Mouse (Mus musculus) CH12.LX (cell line): Measurements from ENCODE around the gene Il1r1. TPM values are rescaled to one million over a fixed set of nuclear protein-coding genes. Genes with fewer than 3 reads are reported as not detected.

Experiments
- DNase-seq: peaks from one replicate; pipeline ENCODE4 v3.0.0-alpha.2; 2013; ENCODE audit errors: extremely low read depth
- H3K27ac ChIP-seq: 2 replicates; pipeline ENCODE4 v1.5.1; 2012; ENCODE audit warnings: low read depth, mild to moderate bottlenecking, control low read depth, moderate library complexity; ENCODE audit not compliant: insufficient read depth
- H3K27me3 ChIP-seq: replicated peaks from 2 replicates; pipeline ENCODE3; 2012; ENCODE audit warnings: inconsistent platforms
- H3K36me3 ChIP-seq, 2 experiments: replicated peaks in 1 of 2; 2 replicates each; pipeline versions ENCODE3 to v1.6.1; 2012; ENCODE audit warnings: inconsistent platforms in 1 of 2, low read length in 1 of 2, mild to moderate bottlenecking in 1 of 2, mixed read lengths in 1 of 2, moderate library complexity in 1 of 2; ENCODE audit not compliant: control insufficient read depth in 1 of 2, insufficient read depth in 1 of 2
- H3K4me1 ChIP-seq, 2 experiments: 2 replicates each; pipeline ENCODE4 v1.6.1; 2012; ENCODE audit warnings: inconsistent platforms in 1 of 2, moderate library complexity in 1 of 2; ENCODE audit not compliant: insufficient read depth in 2 of 2, control insufficient read depth in 1 of 2
- H3K4me2 ChIP-seq: 2 replicates; pipeline ENCODE4 v1.6.1; 2012; ENCODE audit warnings: low read depth, mild to moderate bottlenecking, control low read depth; ENCODE audit not compliant: poor library complexity, insufficient read depth, severe bottlenecking
- H3K4me3 ChIP-seq, 3 experiments: fragments of 150-350 bp in 1 of 3; sonication (generic) in 1 of 3; replicated peaks in 1 of 3; 2 replicates each; pipeline versions ENCODE3 to v1.5.1; 2011 to 2012; ENCODE audit warnings: low read depth in 2 of 3, low read length in 2 of 3, mild to moderate bottlenecking in 2 of 3, moderate library complexity in 2 of 3, control low read depth in 1 of 3, improper control_type of control experiment in 1 of 3, inconsistent platforms in 1 of 3, mixed read lengths in 1 of 3; ENCODE audit not compliant: poor library complexity in 1 of 3
- H3K79me2 ChIP-seq: replicated peaks from 2 replicates; pipeline ENCODE4 v1.6.1; 2012; ENCODE audit warnings: mild to moderate bottlenecking, moderate library complexity; ENCODE audit not compliant: control insufficient read depth, poor library complexity, insufficient read depth, severe bottlenecking; ENCODE audit errors: extremely low read depth
- H3K9ac ChIP-seq: 2 replicates; pipeline ENCODE4 v1.6.1; 2012; ENCODE audit warnings: low read depth, mild to moderate bottlenecking, control low read depth, moderate library complexity; ENCODE audit not compliant: insufficient read depth
- H3K9me3 ChIP-seq: replicated peaks from 2 replicates; pipeline ENCODE3; 2012; ENCODE audit warnings: low read length, inconsistent platforms, mixed read lengths
- BHLHE40 ChIP-seq: IDR thresholded peaks from 2 replicates; pipeline ENCODE4 v1.6.1; 2011; ENCODE audit warnings: mild to moderate bottlenecking, low read depth, low read length, improper control_type of control experiment
- CHD1 ChIP-seq: IDR thresholded peaks from 2 replicates; pipeline ENCODE4 v1.6.1; 2012; ENCODE audit warnings: low read depth, low read length, improper control_type of control experiment, inconsistent platforms
- CHD2 ChIP-seq: IDR thresholded peaks from 2 replicates; pipeline ENCODE4 v1.6.1; 2011; ENCODE audit warnings: low read length, improper control_type of control experiment
- CTCF ChIP-seq, 2 experiments: IDR thresholded peaks in 1 of 2; conservative IDR thresholded peaks in 1 of 2; 2 replicates each; pipeline ENCODE4 v1.5.1; 2011 to 2012; ENCODE audit warnings: low read depth in 2 of 2, low read length in 2 of 2, improper control_type of control experiment in 1 of 2, inconsistent platforms in 1 of 2, mild to moderate bottlenecking in 1 of 2, moderate library complexity in 1 of 2
- ETS1 ChIP-seq: conservative IDR thresholded peaks from 2 replicates; pipeline ENCODE4 v1.6.1; 2012; ENCODE audit warnings: low read depth, mild to moderate bottlenecking, inconsistent platforms, low read length, improper control_type of control experiment, moderate library complexity
- GABPA ChIP-seq: IDR thresholded peaks from 2 replicates; pipeline ENCODE4 v1.6.1; 2012; ENCODE audit warnings: low read depth, low read length, improper control_type of control experiment, inconsistent platforms; ENCODE audit not compliant: insufficient replicate concordance
- HCFC1 ChIP-seq: IDR thresholded peaks from 2 replicates; pipeline ENCODE4 v1.6.1; 2012; ENCODE audit warnings: low read depth, mild to moderate bottlenecking, inconsistent platforms, low read length, improper control_type of control experiment
- IRF4 ChIP-seq: IDR thresholded peaks from 2 replicates; pipeline ENCODE4 v1.6.1; 2014; ENCODE audit warnings: low read depth, mild to moderate bottlenecking, inconsistent platforms, low read length, improper control_type of control experiment
- JUND ChIP-seq: conservative IDR thresholded peaks from 2 replicates; pipeline ENCODE4 v1.6.1; 2011; ENCODE audit warnings: low read depth, low read length, improper control_type of control experiment
- MEF2A ChIP-seq: IDR thresholded peaks from 2 replicates; pipeline ENCODE4 v1.6.1; 2014; ENCODE audit warnings: low read depth, mild to moderate bottlenecking, inconsistent platforms, low read length, improper control_type of control experiment, borderline replicate concordance
- NELFE ChIP-seq: IDR thresholded peaks from 2 replicates; pipeline ENCODE4 v1.6.1; 2011; ENCODE audit warnings: low read depth, low read length, improper control_type of control experiment
- NRF1 ChIP-seq: IDR thresholded peaks from 2 replicates; pipeline ENCODE4 v1.6.1; 2014; ENCODE audit warnings: low read depth, mild to moderate bottlenecking, inconsistent platforms, low read length, improper control_type of control experiment, moderate library complexity
- PAX5 ChIP-seq: IDR thresholded peaks from 2 replicates; pipeline ENCODE4 v1.6.1; 2012; ENCODE audit warnings: low read length, inconsistent platforms, mixed read lengths
- RAD21 ChIP-seq: IDR thresholded peaks from 2 replicates; pipeline ENCODE4 v1.6.1; 2011; ENCODE audit warnings: low read depth, mild to moderate bottlenecking, low read length, improper control_type of control experiment, moderate library complexity
- RCOR1 ChIP-seq: conservative IDR thresholded peaks from 2 replicates; pipeline ENCODE4 v1.6.1; 2012; ENCODE audit warnings: low read depth, mild to moderate bottlenecking, inconsistent platforms, low read length, improper control_type of control experiment
- SIN3A ChIP-seq: IDR thresholded peaks from 2 replicates; pipeline ENCODE4 v1.6.1; 2012; ENCODE audit warnings: low read length, improper control_type of control experiment, inconsistent platforms
- TBP ChIP-seq: conservative IDR thresholded peaks from 2 replicates; pipeline ENCODE4 v1.6.1; 2011; ENCODE audit warnings: low read depth, low read length, improper control_type of control experiment
- TCF12 ChIP-seq: IDR thresholded peaks from 2 replicates; pipeline ENCODE4 v1.6.1; 2014; ENCODE audit warnings: low read depth, mild to moderate bottlenecking, inconsistent platforms, low read length, improper control_type of control experiment
- UBTF ChIP-seq: IDR thresholded peaks from 2 replicates; pipeline ENCODE4 v1.6.1; 2012; ENCODE audit warnings: low read depth, mild to moderate bottlenecking, inconsistent platforms, low read length, improper control_type of control experiment, moderate library complexity
- USF2 ChIP-seq: conservative IDR thresholded peaks from 2 replicates; pipeline ENCODE4 v1.6.1; 2011; ENCODE audit warnings: low read depth, low read length, improper control_type of control experiment
- ZMIZ1 ChIP-seq: IDR thresholded peaks from 2 replicates; pipeline ENCODE4 v1.6.1; 2012; ENCODE audit warnings: low read depth, mild to moderate bottlenecking, inconsistent platforms, low read length, improper control_type of control experiment
- ZNF384 ChIP-seq: IDR thresholded peaks from 2 replicates; pipeline ENCODE4 v1.6.1; 2012; ENCODE audit warnings: low read depth, low read length, improper control_type of control experiment, inconsistent platforms
- dilution Hi-C: fragments of 300-500 bp; cut with MboI; formaldehyde crosslinking; loops from 2 replicates; pipeline ENCODE4 v1.14.3; 2020; ENCODE audit warnings: low sequenced_read_pairs; ENCODE audit not compliant: extremely low pct_unique_long_range_greater_than_20kb, extremely low pct_ligation_motif_present
- in situ Hi-C: fragments of 300-500 bp; cut with MboI; formaldehyde crosslinking; loops from 3 replicates; pipeline ENCODE4 v1.14.3; 2019; ENCODE audit warnings: low sequenced_read_pairs, low pct_ligation_motif_present, low pct_unique_long_range_greater_than_20kb, mixed read lengths
- polyA plus RNA-seq: library from polyadenylated mRNA; unstranded; fragments of >175 nt; gene quantifications from 2 replicates; pipeline ENCODE4 v1.2.1, GENCODE M21; 2012; ENCODE audit warnings: low read depth; ENCODE audit not compliant: insufficient read length
- total RNA-seq, 2 experiments: library from RNA; depleted of rRNA; stranded (reverse); fragments of 300-350 nt in 1 of 2; fragments of >200 nt in 1 of 2; gene quantifications; 2 replicates each; pipeline ENCODE4 v1.2.3; 2012 to 2014

Il1r1 gene
- total and polyA plus RNA-seq, 3 experiments, result 0.04 TPM; not detected in 2

GRCm38 (mm10) chr1:40324457-40324856 is 99.6 kb downstream of the Il1r1 start, which contains the start of gene Il1rl2:
Il1rl2 (plus strand) TSS chr1:40324610.
- no peaks in the 10 kb centered on the region for H3K9me3 ChIP-seq
- H3K4me2 ChIP-seq, result no peak within 1 kb of the TSS
- in situ Hi-C loops (no loop called here), dilution Hi-C loops (no loop called here)
- H3K4me3 ChIP-seq, result no peak within 1 kb of the TSS
- no peaks in the 10 kb centered on the region for H3K4me1 ChIP-seq
- H3K79me2 ChIP-seq, result no peaks in the 10 kb centered on the region
- H3K9ac ChIP-seq, result no peak within 1 kb of the TSS
- no peak within 1 kb of the TSS for H3K27ac ChIP-seq
- H3K36me3 ChIP-seq, result no peaks in the 10 kb centered on the region
- H3K27me3 ChIP-seq, result no peaks in the 10 kb centered on the region
- no peak for DNase-seq
- TF ChIP-seq MEF2A (no peak), UBTF (no peak), HCFC1 (no peak), TBP (no peak), CHD1 (no peak)

GRCm38 (mm10) chr1:40324955-40325702 is 100.2 kb downstream of the Il1r1 start:
- DNase-seq, result no peak
- in situ Hi-C loops, result no loop called here
- dilution Hi-C loops, result no loop called here

More at GRCm38 (mm10) chr1:40324955-40325702, 100.2 kb downstream of the Il1r1 start:
- Histone ChIP-seq H3K27me3 (no peaks in the 10 kb centered on the region), H3K9ac (no peak overlapping the region), H3K27ac (no peak overlapping the region), H3K4me3 (no peak overlapping the region), H3K4me1 (no peaks in the 10 kb centered on the region), H3K4me2 (no peak overlapping the region), H3K79me2 (no peaks in the 10 kb centered on the region), H3K36me3 (no peaks in the 10 kb centered on the region), H3K9me3 (no peaks in the 10 kb centered on the region)
- TF ChIP-seq NRF1 (no peak), UBTF (no peak), TCF12 (no peak), RAD21 (no peak), GABPA (no peak), PAX5 (no peak), USF2 (no peak), BHLHE40 (no peak), ZNF384 (no peak), ZMIZ1 (no peak), MEF2A (no peak), CTCF (conservative IDR thresholded peaks at IDR 0.05 in 1 of 2, IDR thresholded peaks at IDR 0.05 in 1 of 2; ENCODE audit: low read depth in 2 of 2, low read length in 2 of 2) (no peak), IRF4 (no peak), SIN3A (no peak), ETS1 (no peak), NELFE (no peak), JUND (no peak), CHD2 (no peak), RCOR1 (no peak)
